Mouse (Mus musculus): ENCODE data around the gene Ubl7.

DNA sequence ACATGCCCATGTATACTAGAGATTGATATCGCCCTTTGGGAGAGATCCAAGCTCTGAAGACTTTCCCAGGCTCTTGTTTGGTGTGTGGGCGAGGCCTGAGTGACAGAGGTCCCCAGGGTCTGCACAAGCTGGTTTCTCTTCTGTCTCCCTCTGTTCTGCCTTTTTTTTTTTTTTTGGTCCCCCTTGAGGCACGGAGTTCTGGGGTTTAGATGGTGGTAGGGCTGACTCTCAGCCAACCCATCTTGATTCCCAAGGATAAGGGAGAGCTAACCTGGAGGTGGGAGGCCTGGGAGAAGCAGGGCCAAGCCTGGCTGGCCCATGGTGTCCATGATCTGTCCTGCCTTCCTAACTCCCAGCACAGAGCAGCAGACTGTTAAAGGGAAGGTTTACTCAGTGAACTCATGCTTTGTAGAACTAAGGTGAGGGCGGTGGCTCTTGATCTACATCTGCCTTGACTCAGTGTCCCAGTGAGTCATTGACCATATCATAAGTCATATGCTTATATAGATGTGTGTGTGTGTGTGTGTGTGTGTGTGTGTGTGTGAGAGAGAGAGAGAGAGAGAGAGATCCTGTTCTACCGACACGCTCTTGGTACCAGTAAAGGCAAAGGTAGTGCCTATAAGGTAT, 62.8 kb downstream of the Ubl7 start:
- TF ChIP-seq POLR2A (IDR thresholded peaks at IDR 0.05; ENCODE audit: insufficient read length, low read depth) = no peak
- TF ChIP-seq USF1 (IDR thresholded peaks at IDR 0.05; ENCODE audit: low read depth) = no peak
